In genomic region chr12:28872271-28872670, GRCm38 (mm10) we compare ENCODE assay signal across 12 mouse cellular contexts.
A peak's percentile ranks its signal among the peaks of the same experiment; 100 is the strongest.
DNase-seq lines count a peak whose midpoint lies in the region; TF ChIP-seq lines count a peak whose summit lies in the region.
"Had no signal": no experiment of that assay in that cellular context is flagged by ENCODE, and none has a peak within 500 bp of the region (broad histone marks: within the 10 kb centered on the region; RNA-seq: fewer than 3 reads in every experiment).

No protein-coding gene starts in this region.

- no peaks in the 10 kb centered on the region for H3K36me3 ChIP-seq in heart, adult 2 months (ENCODE audit: control insufficient read depth, insufficient read depth, low read length)

- no peak overlapping the region for H3K4me3 ChIP-seq in heart, adult 2 months
- H3K4me3 ChIP-seq in cerebellum, adult 2 months (replicated peaks; ENCODE audit: insufficient read depth, low read depth, low read length) = no peak overlapping the region
- H3K4me3 ChIP-seq: heart, embryonic 13.5 days had no signal

- 57% methylated on average over 12 of the region's 12 CpGs for WGBS in heart, adult 2 months
- 67% methylated on average over 12 of the region's 12 CpGs for WGBS in cerebellum, adult 2 months

- no peak overlapping the region for H3K27ac ChIP-seq in heart, adult 2 months
- H3K27ac ChIP-seq in cerebellum, adult 2 months (ENCODE audit: insufficient read depth, low read length) = no peak overlapping the region
- H3K27ac ChIP-seq: heart, embryonic 13.5 days had no signal

- no peaks in the 10 kb centered on the region for H3K4me1 ChIP-seq in heart, adult 2 months (ENCODE audit: control insufficient read depth, insufficient read depth, low read length)
- H3K4me1 ChIP-seq in cerebellum, adult 2 months (ENCODE audit: control insufficient read depth, insufficient read depth, low read length) = peaks cover 5% of the 10 kb centered on the region; the same call in 1 of the 2 replicates

- no peak for TF ChIP-seq CTCF in heart, adult 2 months (IDR thresholded peaks at IDR 0.05)
- TF ChIP-seq CTCF in cerebellum, adult 2 months (IDR thresholded peaks at IDR 0.05; ENCODE audit: borderline replicate concordance, insufficient read depth, low read depth, low read length) = no peak

- no peaks in the 10 kb centered on the region for H3K27me3 ChIP-seq in heart, adult 2 months (ENCODE audit: control insufficient read depth, insufficient read depth, low read length)
- H3K27me3 ChIP-seq in cerebellum, adult 2 months (ENCODE audit: control insufficient read depth, insufficient read depth, low read length) = no peaks in the 10 kb centered on the region
- H3K27me3 ChIP-seq: heart, embryonic 13.5 days had no signal

- DNase-seq in heart, postnatal 10 days = peak; percentile 8 to 21
- no peak for DNase-seq in heart, adult 2 months
- peak; percentile 95 for DNase-seq in right cerebral cortex, adult 18-20 months
- no peak for DNase-seq in right cerebral cortex, postnatal 4 days
- DNase-seq in left cerebral cortex, postnatal 25 days (ENCODE audit: low spot score in 2 of 2) = peak; percentile 86 to 98
- no peak for DNase-seq in lung, postnatal 25 days (ENCODE audit: low spot score)
- DNase-seq in cerebellum, adult 2 months = no peak
- DNase-seq in heart, adult 9 months (ENCODE audit: low spot score in 2 of 2) = no peak
- DNase-seq: kidney, adult 8-10 months; spleen, adult 18-20 months; thymus, adult 2 months had no signal

- intact Hi-C loops in heart, postnatal 10 days (cut with DNase I) = no loop called here
- intact Hi-C loops in heart, adult 2 months (cut with DNase I) = no loop called here
- intact Hi-C loops in left cerebral cortex, postnatal 25 days (cut with DNase I) = loop anchor here (2.0 to 10.0 kb wide), 3 partner anchors 171 to 663 kb away; no protein-coding TSS in a partner anchor

- TF ChIP-seq EP300 in heart, adult 2 months (IDR thresholded peaks at IDR 0.05; ENCODE audit: insufficient read depth, low read depth, low read length) = no peak

- H3K79me2 ChIP-seq in heart, adult 2 months (replicated peaks; ENCODE audit: control insufficient read depth, insufficient read depth, low read length) = no peaks in the 10 kb centered on the region

- H3K9ac ChIP-seq in heart, adult 2 months (ENCODE audit: low read depth, low read length) = no peak overlapping the region
- H3K9ac ChIP-seq: heart, embryonic 13.5 days had no signal

- no peak for TF ChIP-seq POLR2A in heart, adult 2 months (IDR thresholded peaks at IDR 0.05; ENCODE audit: insufficient read depth, low read depth, low read length)
- no peak for TF ChIP-seq POLR2A in cerebellum, adult 2 months (IDR thresholded peaks at IDR 0.05; ENCODE audit: borderline replicate concordance, insufficient read depth, low read length)

Comparison
In these comparisons a context has a peak if more than half of its experiments do, and no peak if none do; other contexts are left out.
1. DNase-seq: peak in heart, postnatal 10 days (2 of 2), right cerebral cortex, adult 18-20 months (single experiment) and left cerebral cortex, postnatal 25 days (2 of 2); none in heart, adult 2 months (0 of 2), right cerebral cortex, postnatal 4 days (single experiment), lung, postnatal 25 days (single experiment), cerebellum, adult 2 months (0 of 2) and heart, adult 9 months (0 of 2).